Mouse (Mus musculus) macrophage (primary cell): ENCODE data around the gene Lgals12. TPM values are rescaled to one million over a fixed set of nuclear protein-coding genes. Genes with fewer than 3 reads are reported as not detected.

Experiments
- H3K27ac ChIP-seq: fragments of 350-480 bp; formaldehyde crosslinking; 2 replicates; pipeline ENCODE4 v1.9.0; 2021
- H3K36me3 ChIP-seq: fragments of 350-480 bp; formaldehyde crosslinking; 2 replicates; pipeline ENCODE4 v1.9.0; 2021; ENCODE audit errors: inconsistent target
- H3K4me3 ChIP-seq: fragments of 350-480 bp; formaldehyde crosslinking; 2 replicates; pipeline ENCODE4 v1.9.0; 2021; ENCODE audit errors: inconsistent target
- H3K79me2 ChIP-seq: fragments of 350-480 bp; formaldehyde crosslinking; 2 replicates; pipeline ENCODE4 v1.9.0; 2021; ENCODE audit errors: inconsistent target
- WGBS: methylation state at CpG from one replicate; pipeline ENCODE4 v1.1.7; 2026; ENCODE audit warnings: inconsistent platforms; ENCODE audit not compliant: missing documents; 5-methylcytosine and 5-hydroxymethylcytosine counted together
- polyA plus RNA-seq: library from polyadenylated mRNA; stranded (reverse); fragments of 250-400 nt; gene quantifications from 3 replicates; pipeline ENCODE4 v1.2.4, GENCODE M21; 2018; ENCODE audit warnings: inconsistent platforms

Lgals12 gene
- polyA plus RNA-seq, 1 experiment from 2014 or later = not detected

DNA sequence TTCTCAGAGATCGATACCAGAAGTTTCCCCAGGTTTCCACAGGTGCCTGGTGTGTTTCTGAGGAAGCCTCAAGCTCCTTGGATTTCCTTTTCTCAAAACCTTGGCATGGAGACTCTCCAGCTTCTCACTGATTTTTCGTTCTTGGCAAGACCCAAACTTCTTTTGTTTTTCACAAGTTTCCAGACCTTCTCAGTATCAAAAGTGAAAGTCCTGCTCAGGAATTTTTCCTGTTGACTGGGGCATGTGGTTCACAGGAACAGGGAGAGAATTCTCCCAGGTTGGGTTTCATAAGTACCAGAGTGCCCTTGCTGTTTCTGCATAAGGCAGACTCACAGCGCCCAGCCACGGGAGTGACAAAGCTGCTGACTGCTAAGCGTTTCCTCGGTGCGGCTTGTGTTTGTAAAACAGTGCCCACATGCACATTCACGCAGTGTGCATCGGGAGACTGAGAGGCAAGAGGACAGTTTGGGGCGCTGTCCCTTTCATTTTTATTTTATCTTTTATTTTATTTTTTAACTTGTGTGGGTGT lies 44.3 kb downstream of the Lgals12 start:
- H3K4me3 ChIP-seq = no peak overlapping the region
- no peaks in the 10 kb centered on the region for H3K36me3 ChIP-seq
- H3K79me2 ChIP-seq = no peaks in the 10 kb centered on the region
- H3K27ac ChIP-seq = no peak overlapping the region
- 95% methylated on average over 10 of the region's 10 CpGs for WGBS

DNA sequence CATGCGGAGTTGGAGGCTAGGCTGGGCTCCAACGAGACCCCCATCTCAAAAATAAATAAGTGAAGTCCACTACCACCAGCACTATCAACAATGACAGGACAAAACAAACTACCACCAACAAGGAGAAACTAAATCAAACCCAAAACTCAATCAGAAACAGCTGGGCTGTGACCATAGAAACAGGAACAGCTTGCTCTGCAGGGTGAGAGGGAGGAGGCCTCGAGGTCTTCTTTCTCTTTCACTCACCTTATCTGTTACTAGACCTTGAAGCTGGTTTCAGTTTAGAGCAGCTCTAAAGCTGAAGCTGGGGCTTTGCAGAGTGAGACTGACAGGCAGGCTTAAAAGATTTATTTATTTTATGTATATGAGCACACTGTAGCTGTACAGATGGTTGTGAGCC lies 45.5 kb downstream of the Lgals12 start:
- WGBS = 67% methylated on average over 3 of the region's 3 CpGs
- Histone ChIP-seq H3K36me3 (no peaks in the 10 kb centered on the region), H3K79me2 (no peaks in the 10 kb centered on the region), H3K27ac (no peak overlapping the region), H3K4me3 (no peak overlapping the region)

DNA sequence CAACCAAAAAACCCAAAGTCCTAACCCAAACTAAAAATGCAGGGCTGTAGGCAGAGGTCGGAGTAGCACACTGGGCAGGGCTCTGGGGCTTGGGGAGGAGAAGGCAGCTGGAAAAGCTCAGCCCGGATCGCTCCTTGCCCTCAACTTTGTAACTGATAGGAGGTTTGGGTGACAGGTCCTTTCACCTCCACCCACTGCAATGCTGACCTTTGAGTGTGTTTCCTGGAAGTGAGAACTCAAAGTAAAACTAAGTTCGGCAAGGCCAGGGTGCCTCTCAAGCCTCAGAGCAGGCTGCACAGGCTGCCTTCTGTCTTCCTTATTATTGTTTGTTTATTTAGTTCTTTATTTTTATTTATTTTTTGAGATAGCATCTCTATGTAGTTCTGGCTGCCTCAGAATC lies 47.0 kb downstream of the Lgals12 start:
- Histone ChIP-seq H3K27ac (no peak overlapping the region), H3K4me3 (no peak overlapping the region), H3K36me3 (no peaks in the 10 kb centered on the region), H3K79me2 (no peaks in the 10 kb centered on the region)
- 87% methylated on average over 4 of the region's 4 CpGs for WGBS

DNA sequence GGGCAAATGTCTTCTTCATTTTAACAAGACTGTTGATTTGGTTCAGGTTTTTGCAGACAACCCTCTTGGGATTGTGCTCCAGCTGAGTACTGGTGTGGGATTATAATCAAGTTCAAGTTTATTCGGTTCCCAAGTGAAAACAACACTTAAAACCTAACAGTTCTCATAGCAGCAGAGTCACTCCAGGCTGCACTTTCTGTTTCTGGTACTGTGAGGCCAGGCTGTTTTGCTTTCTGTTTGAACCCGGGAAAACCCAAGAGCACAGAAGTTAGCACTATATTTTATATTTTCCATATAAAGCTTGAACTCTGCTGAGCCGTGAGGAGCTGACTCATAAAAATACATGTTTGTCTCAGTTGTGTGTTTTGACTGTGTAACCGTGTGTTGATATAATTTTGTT lies 48.3 kb downstream of the Lgals12 start:
- Histone ChIP-seq H3K4me3 (peak overlapping the region; percentile 44), H3K27ac (no peak overlapping the region), H3K79me2 (no peaks in the 10 kb centered on the region), H3K36me3 (no peaks in the 10 kb centered on the region)
- 33% methylated on average over 4 of the region's 4 CpGs for WGBS

DNA sequence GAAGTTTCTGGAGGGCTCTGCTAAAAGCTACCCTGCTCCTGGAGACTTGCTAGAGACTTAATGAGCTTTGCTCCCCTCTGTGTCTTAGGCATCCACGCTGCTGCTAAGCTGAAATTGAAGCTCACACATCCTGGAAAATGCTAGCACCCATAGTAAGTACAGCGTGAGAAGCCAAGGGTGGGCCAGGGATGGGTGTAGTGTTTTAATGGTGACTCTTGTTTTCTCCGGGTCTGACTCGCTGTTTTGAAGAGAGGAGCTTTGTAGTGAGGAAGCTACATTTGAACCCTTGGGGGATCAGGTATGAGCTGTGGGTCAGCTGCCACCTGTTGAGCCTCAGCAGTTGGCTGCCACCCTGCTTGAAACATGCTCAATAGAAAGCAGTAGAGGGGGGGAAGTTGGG lies 49.1 kb downstream of the Lgals12 start:
- WGBS = 4% methylated on average over 4 of the region's 4 CpGs
- no peak overlapping the region for H3K27ac ChIP-seq
- no peaks in the 10 kb centered on the region for H3K36me3 ChIP-seq

DNA sequence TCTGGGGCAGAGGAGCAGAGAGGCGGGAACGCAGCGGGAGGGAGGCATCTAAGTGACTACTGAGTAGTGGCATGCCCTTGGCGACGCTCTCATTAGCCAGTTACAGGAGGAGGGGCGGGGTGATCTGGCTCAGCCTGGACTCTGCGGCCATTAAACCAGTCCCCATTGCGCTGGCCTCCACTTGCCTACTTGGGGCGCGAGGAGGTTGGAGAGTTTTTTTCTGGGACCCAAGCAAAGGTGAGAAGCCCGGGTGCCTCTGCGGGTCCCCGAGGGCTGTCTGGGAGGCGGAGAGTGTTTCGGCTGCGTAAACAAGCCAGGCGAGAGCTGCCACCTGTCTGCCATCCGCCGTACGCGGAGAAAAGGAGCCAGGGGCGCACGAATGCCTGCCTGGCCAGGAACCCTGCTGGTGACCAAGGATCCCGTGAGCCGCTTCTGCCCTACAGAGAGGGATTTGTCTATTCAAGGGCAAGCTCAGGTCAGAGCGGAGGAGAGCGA lies 49.6 kb downstream of the Lgals12 start, which contains the start of gene Pla2g16:
Gene Pla2g16, plus strand, starts transcription at position 132 of the 495 bp plus-strand sequence.
- Histone ChIP-seq H3K79me2 (no peaks in the 10 kb centered on the region), H3K36me3 (no peaks in the 10 kb centered on the region), H3K4me3 (peak within 1 kb of the TSS; percentile 44), H3K27ac (no peak within 1 kb of the TSS)
- WGBS = 2% methylated on average over 24 of the region's 27 CpGs

More for the DNA sequence above, 49.1 kb downstream of the Lgals12 start:
- peak overlapping the region; percentile 44 for H3K4me3 ChIP-seq
- no peaks in the 10 kb centered on the region for H3K79me2 ChIP-seq

DNA sequence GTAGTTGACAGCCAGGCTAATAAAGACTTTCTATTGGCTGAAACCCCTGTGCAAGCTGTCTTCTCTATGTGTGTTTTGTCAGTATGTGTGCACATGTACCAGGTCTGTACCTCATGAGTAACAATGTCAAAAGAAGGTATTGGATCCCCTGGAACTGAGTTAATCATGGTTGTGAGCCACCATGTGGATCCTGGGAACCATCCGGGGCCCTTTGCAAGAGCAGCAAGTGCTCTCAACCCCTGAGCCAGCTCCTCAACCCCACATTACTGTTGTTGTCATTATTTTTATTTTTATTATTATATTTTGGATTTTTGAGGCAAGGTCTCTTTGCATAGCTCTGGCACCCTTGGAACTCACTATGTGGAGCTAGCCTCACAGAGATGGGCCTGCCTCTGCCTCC lies 50.4 kb downstream of the Lgals12 start:
- Histone ChIP-seq H3K79me2 (no peaks in the 10 kb centered on the region), H3K27ac (no peak overlapping the region), H3K36me3 (no peaks in the 10 kb centered on the region), H3K4me3 (no peak overlapping the region)
- 100% methylated on average over 1 of the region's 1 CpGs for WGBS

DNA sequence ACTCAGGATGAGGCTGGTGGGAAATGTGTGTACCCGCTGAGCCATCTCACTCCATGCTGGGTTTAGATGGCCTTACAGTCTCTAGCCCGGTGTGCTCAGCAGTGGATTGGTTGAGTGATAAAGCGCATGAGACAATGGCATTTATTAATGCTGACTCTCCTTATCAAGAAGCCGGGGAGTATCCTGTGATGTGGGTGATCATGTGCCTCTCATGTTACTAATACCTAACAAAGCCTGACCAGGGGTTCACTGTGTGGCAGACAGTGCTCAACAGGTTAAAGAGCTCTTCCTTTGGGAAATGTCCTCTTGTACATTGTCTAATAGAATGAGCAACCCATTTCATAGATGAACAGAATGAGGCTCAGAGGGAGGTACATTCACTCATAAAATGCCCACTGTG lies 52.1 kb downstream of the Lgals12 start:
- WGBS = 100% methylated on average over 3 of the region's 4 CpGs
- no peaks in the 10 kb centered on the region for H3K79me2 ChIP-seq

DNA sequence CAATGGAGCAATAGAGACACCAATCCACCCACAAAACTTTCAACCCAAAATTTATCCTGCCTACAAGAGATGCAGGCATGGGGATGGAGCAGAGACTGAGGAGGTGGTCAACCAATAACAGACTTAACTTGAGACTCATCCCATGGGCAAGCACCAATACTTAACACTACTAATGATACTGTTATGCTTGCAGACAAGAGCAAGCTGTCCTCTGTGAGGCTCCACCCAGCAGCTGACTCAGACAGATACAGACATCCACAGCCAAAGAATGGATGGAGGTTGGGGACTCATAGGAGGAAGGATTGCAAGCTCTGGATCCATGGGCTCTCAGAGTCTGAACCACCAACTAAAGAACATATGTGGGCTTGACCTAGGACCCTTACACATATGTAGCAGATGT lies 53.6 kb downstream of the Lgals12 start:
- Histone ChIP-seq H3K4me3 (no peak overlapping the region), H3K79me2 (no peaks in the 10 kb centered on the region), H3K27ac (no peak overlapping the region), H3K36me3 (no peaks in the 10 kb centered on the region)

More for the DNA sequence above, 52.1 kb downstream of the Lgals12 start:
- Histone ChIP-seq H3K36me3 (no peaks in the 10 kb centered on the region), H3K4me3 (no peak overlapping the region), H3K27ac (no peak overlapping the region)

DNA sequence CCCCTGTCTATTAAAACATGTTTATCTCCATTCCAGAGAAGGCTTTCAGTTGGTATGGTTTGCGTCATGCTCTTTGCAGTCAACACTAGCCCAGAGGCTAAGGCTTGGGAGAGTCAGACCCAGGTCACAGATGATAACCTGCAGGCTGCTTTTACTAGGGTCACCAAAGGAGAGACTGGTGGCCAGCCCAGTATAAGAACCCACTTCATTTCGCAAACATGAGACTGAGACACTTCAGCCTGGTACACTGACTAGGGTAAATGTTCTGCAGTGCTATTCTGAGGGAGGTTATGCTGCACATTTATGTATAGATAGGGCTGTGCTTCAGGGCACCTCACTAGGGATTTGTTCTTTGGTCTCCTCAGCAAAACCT lies 54.7 kb downstream of the Lgals12 start:
- Histone ChIP-seq H3K27ac (no peak overlapping the region), H3K4me3 (no peak overlapping the region), H3K36me3 (no peaks in the 10 kb centered on the region), H3K79me2 (no peaks in the 10 kb centered on the region)
- 100% methylated on average over 2 of the region's 2 CpGs for WGBS

DNA sequence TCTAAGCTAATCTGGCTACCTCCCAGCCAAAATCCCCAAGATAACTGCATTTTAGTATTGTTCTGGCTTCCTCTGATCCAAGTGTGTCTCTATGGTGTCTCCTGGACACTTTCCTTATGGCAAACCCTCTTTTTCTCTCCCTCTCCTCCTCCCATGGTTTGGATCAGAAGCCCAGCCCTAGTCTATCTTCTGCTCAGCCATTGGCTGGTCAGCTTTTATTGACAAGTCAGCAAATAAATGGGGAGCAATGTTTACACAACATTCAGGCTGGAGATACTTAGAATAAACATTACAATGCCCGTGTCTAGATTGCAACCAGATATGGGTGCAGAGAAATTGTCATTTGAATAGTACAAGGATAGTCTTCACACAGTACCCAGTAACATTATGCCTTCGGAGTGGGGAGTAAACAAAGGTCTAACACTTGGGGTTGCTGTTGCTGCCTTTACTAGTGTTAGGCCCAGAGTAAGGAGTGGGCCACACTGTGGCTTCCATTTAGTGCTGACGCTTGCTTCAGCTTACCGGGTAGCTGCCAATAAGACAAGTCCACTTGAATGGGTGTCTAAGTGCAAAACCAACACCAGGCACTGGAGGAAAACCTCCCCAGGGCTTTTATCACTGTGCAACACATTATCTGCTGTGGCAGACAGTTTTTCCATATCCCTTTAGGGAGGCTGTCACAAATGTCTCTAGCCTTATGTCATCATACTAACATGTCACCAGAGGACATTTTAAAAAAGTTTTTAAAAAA lies 55.3 kb downstream of the Lgals12 start:
- H3K27ac ChIP-seq = no peak overlapping the region
- H3K4me3 ChIP-seq = no peak overlapping the region
- no peaks in the 10 kb centered on the region for H3K79me2 ChIP-seq
- H3K36me3 ChIP-seq = no peaks in the 10 kb centered on the region
- WGBS = 91% methylated on average over 4 of the region's 4 CpGs

DNA sequence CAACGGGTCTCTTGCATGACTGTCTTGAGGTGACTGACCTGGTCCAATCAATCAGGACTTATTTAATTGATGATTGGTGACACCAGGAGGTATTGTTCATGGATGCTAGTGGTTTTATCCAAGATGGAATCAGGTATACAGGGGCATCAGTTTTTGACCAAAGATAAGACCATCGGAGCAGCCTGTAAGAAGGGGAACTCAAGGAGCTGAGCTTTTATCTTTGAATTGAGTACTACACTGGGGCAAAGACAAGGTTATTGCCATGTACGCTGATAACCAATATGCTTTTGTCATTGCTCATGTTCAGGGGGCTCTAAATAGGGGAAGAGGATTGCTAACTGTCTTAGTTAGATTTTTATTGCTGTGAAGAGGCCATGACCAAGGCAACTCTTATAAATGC lies 58.1 kb downstream of the Lgals12 start:
- no peak overlapping the region for H3K27ac ChIP-seq
- WGBS = 95% methylated on average over 3 of the region's 3 CpGs
- no peak overlapping the region for H3K4me3 ChIP-seq

More for the DNA sequence above, 58.1 kb downstream of the Lgals12 start:
- no peaks in the 10 kb centered on the region for H3K36me3 ChIP-seq
- no peaks in the 10 kb centered on the region for H3K79me2 ChIP-seq

Other genes with a start within 250 kb of the Lgals12 start
- gene Spindoc, start 224.2 kb downstream of the Lgals12 start, polyA plus RNA-seq = 5.7 to 8.2 TPM (median 6.0 TPM) in 3 replicates
- 0.88 to 2.2 TPM (median 1.2 TPM) in 3 replicates for gene 2700081O15Rik, start 189.6 kb downstream of the Lgals12 start, polyA plus RNA-seq
- gene Rtn3, start 123.9 kb downstream of the Lgals12 start, polyA plus RNA-seq = 188 to 302 TPM (median 240 TPM) in 3 replicates
- gene Atl3, start 113.2 kb downstream of the Lgals12 start, polyA plus RNA-seq = 30.6 to 48.9 TPM (median 46.4 TPM) in 3 replicates
- gene Pla2g16, start 49.7 kb downstream of the Lgals12 start, polyA plus RNA-seq = 3.0 to 6.9 TPM (median 4.9 TPM) in 3 replicates
- gene Hrasls5, start 5.3 kb upstream of the Lgals12 start, polyA plus RNA-seq = not detected in 3 replicates
- gene Slc22a19, start 104.1 kb upstream of the Lgals12 start, polyA plus RNA-seq = not detected in 3 replicates
- not detected in 3 replicates for gene Slc22a26, start 195.5 kb upstream of the Lgals12 start, polyA plus RNA-seq